ENCODE assay signal across 10 mouse cellular contexts in the genomic region with DNA sequence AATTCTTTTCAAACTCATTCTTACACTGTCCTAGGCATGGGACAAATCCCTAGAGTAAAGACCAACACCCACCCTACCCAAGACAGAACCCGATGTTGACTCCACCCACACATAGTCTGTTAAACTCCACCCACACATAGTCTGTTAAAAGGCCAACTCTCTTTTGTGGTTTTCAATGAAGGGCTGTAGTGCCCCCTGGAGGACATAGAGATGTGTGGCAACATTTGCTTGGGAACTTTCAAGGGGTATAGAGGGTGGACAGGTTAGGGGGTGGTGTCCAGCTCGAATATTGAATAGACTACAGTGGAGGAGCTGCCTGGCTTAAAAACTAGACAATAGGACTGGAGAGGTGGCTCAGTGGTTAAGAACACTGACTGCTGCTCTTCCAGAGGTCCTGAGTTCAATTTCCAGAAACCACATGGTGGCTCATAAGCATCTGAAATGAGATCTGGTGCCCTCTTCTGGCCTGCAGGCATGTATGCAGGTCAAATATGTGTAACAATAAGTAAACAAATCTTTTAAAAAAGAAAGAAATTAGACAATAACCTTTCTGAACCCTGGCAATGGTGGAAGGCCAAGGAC. TPM values are rescaled to one million over a fixed set of nuclear protein-coding genes. Genes with fewer than 3 reads are reported as not detected.
DNase-seq lines count a peak whose midpoint lies in the region; ATAC-seq and TF ChIP-seq lines count a peak whose summit lies in the region.
"Had no signal": no experiment of that assay in that cellular context is flagged by ENCODE, and none has a peak within 500 bp of the region (broad histone marks: within the 10 kb centered on the region; RNA-seq: fewer than 3 reads in every experiment).

No protein-coding gene starts in this region.

- TF ChIP-seq CTCF in CH12.LX (conservative IDR thresholded peaks at IDR 0.05 in 1 of 2, IDR thresholded peaks at IDR 0.05 in 1 of 2; ENCODE audit: low read depth in 2 of 2, low read length in 2 of 2): peak; percentile 31 to 63; a peak in 3 of 4 replicates
- TF ChIP-seq CTCF in bone marrow, adult 2 months (IDR thresholded peaks at IDR 0.05; ENCODE audit: control insufficient read depth, insufficient read depth, low read length): no peak
- peak; percentile 45 for TF ChIP-seq CTCF in liver, embryonic 14.5 days (IDR thresholded peaks at IDR 0.05; ENCODE audit: low read depth)

- WGBS in bone marrow, adult 2 months: 48% methylated on average over 2 of the region's 2 CpGs
- WGBS in liver, embryonic 14.5 days (ENCODE audit: insufficient replicate concordance): 49% methylated on average over 2 of the region's 2 CpGs
- WGBS in hindbrain, embryonic 12.5 days: 82% methylated on average over 2 of the region's 2 CpGs

- no peak overlapping the region for H3K9ac ChIP-seq in CH12.LX (ENCODE audit: insufficient read depth, low read depth)
- no peak overlapping the region for H3K9ac ChIP-seq in liver, embryonic 14.5 days (replicated peaks)
- H3K9ac ChIP-seq in hindbrain, embryonic 12.5 days: no peak overlapping the region
- H3K9ac ChIP-seq: neural tube, embryonic 13.5 days had no signal

- peak; percentile 57 for TF ChIP-seq RAD21 in CH12.LX (IDR thresholded peaks at IDR 0.05; ENCODE audit: low read depth, low read length)

- in situ Hi-C loops in CH12.LX (cut with MboI; ENCODE audit: low pct_ligation_motif_present, low pct_unique_long_range_greater_than_20kb, low sequenced_read_pairs): loop anchor here (25.0 kb wide), 1 partner anchor 386 kb away; no protein-coding TSS in a partner anchor

- peaks cover 5% of the 10 kb centered on the region for H3K9me3 ChIP-seq in CH12.LX (replicated peaks; ENCODE audit: low read length)
- H3K9me3 ChIP-seq in liver, embryonic 14.5 days (ENCODE audit: control insufficient read depth, low read length): no peaks in the 10 kb centered on the region
- no peaks in the 10 kb centered on the region for H3K9me3 ChIP-seq in hindbrain, embryonic 12.5 days (replicated peaks)
- H3K9me3 ChIP-seq: neural tube, embryonic 13.5 days had no signal

- ATAC-seq in liver, embryonic 14.5 days (ENCODE audit: insufficient read depth): no peak
- ATAC-seq in hindbrain, embryonic 12.5 days (ENCODE audit: low FRiP score): no peak

- H3K27me3 ChIP-seq in CH12.LX (replicated peaks): peaks cover 3% of the 10 kb centered on the region
- no peaks in the 10 kb centered on the region for H3K27me3 ChIP-seq in liver, embryonic 14.5 days (ENCODE audit: control insufficient read depth, insufficient read depth, low read length)
- no peaks in the 10 kb centered on the region for H3K27me3 ChIP-seq in hindbrain, embryonic 12.5 days
- H3K27me3 ChIP-seq: neural tube, embryonic 13.5 days had no signal

- H3K36me3 ChIP-seq in CH12.LX (replicated peaks in 1 of 2; ENCODE audit: control insufficient read depth in 1 of 2, insufficient read depth in 1 of 2, low read length in 1 of 2): no peaks in the 10 kb centered on the region
- no peaks in the 10 kb centered on the region for H3K36me3 ChIP-seq in liver, embryonic 14.5 days (replicated peaks; ENCODE audit: control insufficient read depth, insufficient read depth, low read depth)
- no peaks in the 10 kb centered on the region for H3K36me3 ChIP-seq in hindbrain, embryonic 12.5 days
- H3K36me3 ChIP-seq: neural tube, embryonic 13.5 days had no signal

- no peak overlapping the region for H3K4me3 ChIP-seq in CH12.LX (replicated peaks in 1 of 3; ENCODE audit: low read depth in 2 of 3, low read length in 2 of 3, poor library complexity in 1 of 3)
- no peak overlapping the region for H3K4me3 ChIP-seq in bone marrow, adult 2 months (replicated peaks; ENCODE audit: control insufficient read depth, low read depth, low read length)
- H3K4me3 ChIP-seq in liver, embryonic 14.5 days (ENCODE audit: insufficient read depth in 1 of 2, low read depth in 2 of 2, low read length in 2 of 2): no peak overlapping the region
- H3K4me3 ChIP-seq in hindbrain, embryonic 12.5 days: no peak overlapping the region
- H3K4me3 ChIP-seq: neural tube, embryonic 13.5 days had no signal

- no peak for TF ChIP-seq POLR2A in CH12.LX (IDR thresholded peaks at IDR 0.05; ENCODE audit: low read depth, low read length)
- no peak for TF ChIP-seq POLR2A in bone marrow, adult 2 months (IDR thresholded peaks at IDR 0.05; ENCODE audit: borderline replicate concordance, control insufficient read depth, low read depth, low read length)

- peaks cover 9 to 16% of the 10 kb centered on the region in 2 experiments; a peak in 3 of 4 replicates for H3K4me1 ChIP-seq in CH12.LX (ENCODE audit: control insufficient read depth in 1 of 2, insufficient read depth in 2 of 2)
- no peaks in the 10 kb centered on the region; the same call in 1 of the 2 replicates for H3K4me1 ChIP-seq in bone marrow, adult 2 months (ENCODE audit: control insufficient read depth, insufficient read depth, low read length)
- no peaks in the 10 kb centered on the region for H3K4me1 ChIP-seq in liver, embryonic 14.5 days (replicated peaks; ENCODE audit: control insufficient read depth in 2 of 2, insufficient read depth in 2 of 2, low read length in 1 of 2)
- H3K4me1 ChIP-seq in hindbrain, embryonic 12.5 days: no peaks in the 10 kb centered on the region
- H3K4me1 ChIP-seq: neural tube, embryonic 13.5 days had no signal

- no peak overlapping the region for H3K27ac ChIP-seq in CH12.LX (ENCODE audit: insufficient read depth, low read depth)
- H3K27ac ChIP-seq in bone marrow, adult 2 months (ENCODE audit: control insufficient read depth, insufficient read depth, low read depth, low read length, poor library complexity): peak overlapping the region; percentile 53; the same call in 1 of the 2 replicates
- no peak overlapping the region for H3K27ac ChIP-seq in liver, embryonic 14.5 days
- H3K27ac ChIP-seq in hindbrain, embryonic 12.5 days: no peak overlapping the region
- H3K27ac ChIP-seq: neural tube, embryonic 13.5 days had no signal

- DNase-seq in kidney, adult 18-20 months: peak; percentile 43
- DNase-seq in kidney, adult 11 months: no peak
- DNase-seq in CH12.LX (ENCODE audit: extremely low read depth): peak; percentile 77
- DNase-seq in liver, embryonic 14.5 days (ENCODE audit: low read depth in 3 of 3, low spot score in 3 of 3): peak in 2 of 3 experiments; percentile 10 to 14
- no peak for DNase-seq in gastrocnemius, postnatal 4 days (ENCODE audit: low spot score in 2 of 2)
- DNase-seq in adrenal gland, adult 8-10 months: no peak
- DNase-seq: left cerebral cortex, postnatal 4 days had no signal

- no peaks in the 10 kb centered on the region for H3K79me2 ChIP-seq in CH12.LX (replicated peaks; ENCODE audit: control insufficient read depth, extremely low read depth, insufficient read depth, poor library complexity, severe bottlenecking)

- H3K4me2 ChIP-seq in CH12.LX (ENCODE audit: insufficient read depth, low read depth, poor library complexity, severe bottlenecking): peak overlapping the region; percentile 75
- no peak overlapping the region for H3K4me2 ChIP-seq in liver, embryonic 14.5 days (ENCODE audit: low read depth)
- no peak overlapping the region for H3K4me2 ChIP-seq in hindbrain, embryonic 12.5 days (replicated peaks)
- H3K4me2 ChIP-seq: neural tube, embryonic 13.5 days had no signal

- TF ChIP-seq EP300 in CH12.LX (IDR thresholded peaks at IDR 0.05; ENCODE audit: low read length): no peak
- TF ChIP-seq EP300 in liver, embryonic 14.5 days (IDR thresholded peaks at IDR 0.05; ENCODE audit: low read depth): no peak

- dilution Hi-C loops in CH12.LX (cut with MboI; ENCODE audit: extremely low pct_ligation_motif_present, extremely low pct_unique_long_range_greater_than_20kb, low sequenced_read_pairs): no loop called here

TF ChIP-seq in CH12.LX, 34 proteins besides CTCF, POLR2A, EP300 and RAD21 (continues in another document):
- no peak for TF ChIP-seq MYC (IDR thresholded peaks at IDR 0.05; ENCODE audit: low read depth, low read length)
- TF ChIP-seq JUND (conservative IDR thresholded peaks at IDR 0.05; ENCODE audit: low read depth, low read length): no peak
- no peak for TF ChIP-seq ZKSCAN1 (IDR thresholded peaks at IDR 0.05; ENCODE audit: borderline replicate concordance, low read depth, low read length)
- no peak for TF ChIP-seq NELFE (IDR thresholded peaks at IDR 0.05; ENCODE audit: low read depth, low read length)
- TF ChIP-seq USF1 (IDR thresholded peaks at IDR 0.05; ENCODE audit: low read depth, low read length): no peak
- no peak for TF ChIP-seq JUN (IDR thresholded peaks at IDR 0.05; ENCODE audit: insufficient read depth, low read depth, low read length)
- TF ChIP-seq RCOR1 (conservative IDR thresholded peaks at IDR 0.05; ENCODE audit: low read depth, low read length): no peak
- no peak for TF ChIP-seq ZMIZ1 (IDR thresholded peaks at IDR 0.05; ENCODE audit: low read depth, low read length)
- TF ChIP-seq UBTF (IDR thresholded peaks at IDR 0.05; ENCODE audit: low read depth, low read length): no peak
- no peak for TF ChIP-seq SIN3A (IDR thresholded peaks at IDR 0.05; ENCODE audit: low read length)
- TF ChIP-seq IRF4 (IDR thresholded peaks at IDR 0.05; ENCODE audit: low read depth, low read length): no peak
- TF ChIP-seq MAFK (IDR thresholded peaks at IDR 0.05; ENCODE audit: insufficient replicate concordance, low read length): no peak
- TF ChIP-seq TCF12 (IDR thresholded peaks at IDR 0.05; ENCODE audit: low read depth, low read length): no peak

RNA-seq across cellular contexts. Expression of a gene that starts 48.4 kb away (rescaled TPM):
- 29.1 and 33.6 TPM in 2 replicates for total RNA-seq in CH12.LX (2012; rRNA removed)
- total RNA-seq in CH12.LX (2014; rRNA removed): 34.4 and 39.4 TPM in 2 replicates
- 55.1 and 56.5 TPM in 2 replicates for polyA plus RNA-seq in CH12.LX (2012; ENCODE audit: insufficient read length, low read depth)
- polyA plus RNA-seq in bone marrow, adult 2 months (2011; ENCODE audit: insufficient read depth, insufficient read length, low replicate concordance, missing spikeins): 51.2 and 63.1 TPM in 2 replicates
- polyA plus RNA-seq in liver, embryonic 14.5 days (2012; rRNA removed): 15.3 and 20.6 TPM in 2 replicates
- 81.1 and 87.6 TPM in 2 replicates for polyA plus RNA-seq in liver, embryonic 14.5 days (2014; fragmentation: Nextera tagmentation; extraction: Ambion mirVana)
- total RNA-seq in gastrocnemius, postnatal 4 days (2021): 10 to 100 TPM; 24.9 to 25.4 TPM
- 10 to 100 TPM; 46.5 to 55.8 (median 50.1) TPM for total RNA-seq in adrenal gland, adult 8-10 months (2022)
- 53.9 and 59.5 TPM in 2 replicates for polyA plus RNA-seq in hindbrain, embryonic 12.5 days (2016; fragmentation: Nextera tagmentation; extraction: Ambion mirVana)

RNA-seq across cellular contexts. Expression of a gene that starts 48.7 kb away (rescaled TPM):
- 26.3 and 28.1 TPM in 2 replicates for total RNA-seq in CH12.LX (2012; rRNA removed)
- total RNA-seq in CH12.LX (2014; rRNA removed): 51.3 and 52.0 TPM in 2 replicates
- 44.1 and 45.6 TPM in 2 replicates for polyA plus RNA-seq in CH12.LX (2012; ENCODE audit: insufficient read length, low read depth)
- polyA plus RNA-seq in bone marrow, adult 2 months (2011; ENCODE audit: insufficient read depth, insufficient read length, low replicate concordance, missing spikeins): 18.4 and 21.8 TPM in 2 replicates
- 19.4 and 21.3 TPM in 2 replicates for polyA plus RNA-seq in liver, embryonic 14.5 days (2012; rRNA removed)
- 27.4 and 28.9 TPM in 2 replicates for polyA plus RNA-seq in liver, embryonic 14.5 days (2014; fragmentation: Nextera tagmentation; extraction: Ambion mirVana)
- total RNA-seq in gastrocnemius, postnatal 4 days (2021): 1 to 10 TPM; 8.7 to 8.9 TPM
- total RNA-seq in adrenal gland, adult 8-10 months (2022): 1 to 10 TPM; 2.5 to 5.8 (median 4.4) TPM
- polyA plus RNA-seq in hindbrain, embryonic 12.5 days (2016; fragmentation: Nextera tagmentation; extraction: Ambion mirVana): 23.8 and 26.0 TPM in 2 replicates

Comparison
In these comparisons a context has a peak if more than half of its experiments do, and no peak if none do; other contexts are left out.
1. DNase-seq: peak in kidney, adult 18-20 months (single experiment), CH12.LX (single experiment) and liver, embryonic 14.5 days (2 of 3); none in kidney, adult 11 months (single experiment), gastrocnemius, postnatal 4 days (0 of 2) and adrenal gland, adult 8-10 months (single experiment).